Mouse (Mus musculus) telencephalon, adult 2 months (tissue): ENCODE results near the gene Cd72.

Experiments
- DNase-seq: peaks from one replicate; pipeline ENCODE4 v3.0.0-alpha.2; 2011; ENCODE audit warnings: low read depth, low spot score

The Cd72 gene

GRCm38 (mm10) chr4:43478906-43479832 is 24.7 kb upstream of the Cd72 start:
- DNase-seq, result no peak

- no peak for DNase-seq
These were observed 24.1 kb upstream of the Cd72 start for GRCm38 (mm10) chr4:43478534-43478858.

- DNase-seq, result peak; percentile 79
These were observed 23.6 kb upstream of the Cd72 start for GRCm38 (mm10) chr4:43477857-43478533.

GRCm38 (mm10) chr4:43476604-43477003 is 22.2 kb upstream of the Cd72 start:
- no peak for DNase-seq

- no peak for DNase-seq
These were observed 19.2 kb upstream of the Cd72 start for GRCm38 (mm10) chr4:43473636-43474035.

GRCm38 (mm10) chr4:43470301-43470700 is 15.9 kb upstream of the Cd72 start:
- DNase-seq, result no peak

GRCm38 (mm10) chr4:43466872-43467271 is 12.4 kb upstream of the Cd72 start:
- no peak for DNase-seq

- no peak for DNase-seq
These were observed 11.5 kb upstream of the Cd72 start for GRCm38 (mm10) chr4:43465935-43466334.

GRCm38 (mm10) chr4:43463102-43463501 is 8.7 kb upstream of the Cd72 start:
- DNase-seq, result no peak

- DNase-seq, result no peak
These were observed 2.7 kb upstream of the Cd72 start for GRCm38 (mm10) chr4:43457124-43457523.

- DNase-seq, result no peak
These were observed 2.0 kb upstream of the Cd72 start for GRCm38 (mm10) chr4:43456470-43456869.

GRCm38 (mm10) chr4:43453413-43453812 is 1.0 kb downstream of the Cd72 start:
- DNase-seq, result no peak

- no peak for DNase-seq
These were observed 2.1 kb downstream of the Cd72 start for GRCm38 (mm10) chr4:43452315-43452714.

GRCm38 (mm10) chr4:43448554-43448953 is 5.9 kb downstream of the Cd72 start:
- DNase-seq, result no peak

GRCm38 (mm10) chr4:43447251-43447650 is 7.2 kb downstream of the Cd72 start:
- DNase-seq, result no peak

- DNase-seq, result no peak
These were observed 10.9 kb downstream of the Cd72 start for GRCm38 (mm10) chr4:43443511-43443910.

- peak; percentile 52 for DNase-seq
These were observed 11.7 kb downstream of the Cd72 start for GRCm38 (mm10) chr4:43442456-43443361.

- peak; percentile 98 for DNase-seq
These were observed 12.4 kb downstream of the Cd72 start for GRCm38 (mm10) chr4:43442044-43442443.

GRCm38 (mm10) chr4:43441639-43442038 is 12.8 kb downstream of the Cd72 start, which contains the start of gene Tesk1:
TSS of gene Tesk1 (plus strand) at chr4:43441939.
- DNase-seq, result no peak

GRCm38 (mm10) chr4:43432832-43433231 is 21.6 kb downstream of the Cd72 start:
- DNase-seq, result no peak

- DNase-seq, result peak; percentile 71
These were observed 22.7 kb downstream of the Cd72 start for GRCm38 (mm10) chr4:43431690-43432089.

- no peak for DNase-seq
These were observed 25.5 kb downstream of the Cd72 start, which contains the start of gene Fam166b for GRCm38 (mm10) chr4:43428946-43429345. TSS of gene Fam166b (minus strand) at chr4:43429134.
